Mouse (Mus musculus) layer of hippocampus, adult 11-12 months (tissue): Measurements from ENCODE around the gene Poc5.

ENCODE experiments used
- DNase-seq: peaks from one replicate; pipeline ENCODE4 v3.0.0; 2022; ENCODE audit warnings: low spot score

The Poc5 gene

GRCm38 (mm10) chr13:96388042-96388888 lies at the start of gene Poc5:
Gene Poc5 (plus strand): TSS chr13:96388294.
- peak; percentile 99 for DNase-seq

GRCm38 (mm10) chr13:96341461-96341860 lies 46.6 kb upstream of the Poc5 start:
- no peak for DNase-seq

GRCm38 (mm10) chr13:96344778-96345177 lies 43.3 kb upstream of the Poc5 start:
- no peak for DNase-seq

- DNase-seq, result no peak
These were observed 41.5 kb upstream of the Poc5 start for GRCm38 (mm10) chr13:96346581-96346980.

GRCm38 (mm10) chr13:96350207-96350606 lies 37.9 kb upstream of the Poc5 start:
- DNase-seq, result no peak

- no peak for DNase-seq
These were observed 36.8 kb upstream of the Poc5 start for GRCm38 (mm10) chr13:96351264-96351663.

- no peak for DNase-seq
These were observed 12.6 kb upstream of the Poc5 start for GRCm38 (mm10) chr13:96375519-96375918.

- no peak for DNase-seq
These were observed 11.2 kb upstream of the Poc5 start for GRCm38 (mm10) chr13:96376871-96377270.

- no peak for DNase-seq
These were observed 10.2 kb upstream of the Poc5 start for GRCm38 (mm10) chr13:96377883-96378282.

GRCm38 (mm10) chr13:96389301-96389700 lies 1.2 kb downstream of the Poc5 start:
- DNase-seq, result no peak

GRCm38 (mm10) chr13:96401251-96401650 lies 13.2 kb downstream of the Poc5 start:
- no peak for DNase-seq

- DNase-seq, result no peak
These were observed 17.4 kb downstream of the Poc5 start for GRCm38 (mm10) chr13:96405518-96405917.

GRCm38 (mm10) chr13:96407040-96407439 lies 18.9 kb downstream of the Poc5 start:
- peak; percentile 54 for DNase-seq

GRCm38 (mm10) chr13:96408786-96409185 lies 20.7 kb downstream of the Poc5 start:
- no peak for DNase-seq

GRCm38 (mm10) chr13:96414384-96414783 lies 26.3 kb downstream of the Poc5 start:
- no peak for DNase-seq

GRCm38 (mm10) chr13:96416380-96416779 lies 28.3 kb downstream of the Poc5 start:
- no peak for DNase-seq

GRCm38 (mm10) chr13:96417261-96417813 lies 29.2 kb downstream of the Poc5 start:
- no peak for DNase-seq

- DNase-seq, result no peak
These were observed 30.4 kb downstream of the Poc5 start for GRCm38 (mm10) chr13:96418487-96418886.

- no peak for DNase-seq
These were observed 33.1 kb downstream of the Poc5 start for GRCm38 (mm10) chr13:96421230-96421629.

- DNase-seq, result no peak
These were observed 36.6 kb downstream of the Poc5 start for GRCm38 (mm10) chr13:96424496-96425274.

GRCm38 (mm10) chr13:96426044-96426443 lies 38.0 kb downstream of the Poc5 start:
- DNase-seq, result no peak

- DNase-seq, result no peak
These were observed 40.4 kb downstream of the Poc5 start for GRCm38 (mm10) chr13:96428531-96428930.
